Mouse (Mus musculus): Measurements from ENCODE around the gene Tes3-ps.
A peak's percentile ranks its signal among the peaks of the same experiment; 100 is the strongest.

Gene Tes3-ps

DNA sequence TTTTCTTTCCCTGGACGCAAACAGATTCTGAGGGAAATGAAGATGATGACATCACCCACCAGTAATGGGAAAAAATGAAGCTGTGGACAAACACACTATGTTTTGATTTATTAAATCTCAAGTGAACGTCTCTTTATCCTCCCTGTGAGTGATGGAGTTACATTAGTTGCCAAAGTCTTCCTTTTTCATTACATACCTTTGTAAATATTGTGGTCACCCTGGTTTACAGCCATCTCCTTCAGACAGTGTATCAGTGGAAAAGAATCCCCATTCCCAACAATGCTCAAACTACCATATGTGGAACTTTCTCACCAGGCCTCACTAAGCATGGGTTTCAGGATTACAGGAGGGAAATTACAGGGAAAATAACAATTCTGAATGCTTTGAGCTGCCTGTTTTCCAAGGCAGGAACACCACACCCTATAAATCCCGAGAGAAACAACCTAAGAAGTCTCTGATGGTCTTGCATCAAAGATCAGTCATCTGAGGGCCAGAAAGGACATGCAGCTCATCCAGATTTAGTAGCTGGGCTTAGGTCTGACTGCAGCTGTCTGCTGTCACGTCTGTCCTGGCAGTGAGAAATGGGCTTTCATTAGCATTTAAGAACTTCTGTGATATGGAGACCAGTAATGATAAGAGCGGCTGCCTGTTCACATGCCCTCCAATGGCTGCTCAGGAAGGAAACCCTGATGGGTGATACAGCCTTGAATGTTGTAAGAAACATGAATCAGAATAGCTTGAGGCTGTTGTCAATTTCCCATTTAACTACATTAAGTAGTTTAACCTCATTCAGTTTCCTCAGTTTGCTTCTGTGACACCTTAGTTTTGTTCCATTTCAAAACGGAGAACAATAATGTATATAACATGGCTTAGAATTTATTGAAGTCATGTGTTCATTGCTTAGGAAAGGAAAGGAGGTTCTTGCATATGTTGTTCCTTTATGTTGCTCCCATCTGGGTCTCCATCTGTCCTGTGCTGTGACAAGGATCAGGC lies at the start of gene Tes3-ps:
Gene Tes3-ps (plus strand): TSS at position 943 of the 993 bp plus-strand sequence.
- DNase-seq (ENCODE audit: low read depth in 2 of 2, low spot score in 2 of 2), result no peak

DNA sequence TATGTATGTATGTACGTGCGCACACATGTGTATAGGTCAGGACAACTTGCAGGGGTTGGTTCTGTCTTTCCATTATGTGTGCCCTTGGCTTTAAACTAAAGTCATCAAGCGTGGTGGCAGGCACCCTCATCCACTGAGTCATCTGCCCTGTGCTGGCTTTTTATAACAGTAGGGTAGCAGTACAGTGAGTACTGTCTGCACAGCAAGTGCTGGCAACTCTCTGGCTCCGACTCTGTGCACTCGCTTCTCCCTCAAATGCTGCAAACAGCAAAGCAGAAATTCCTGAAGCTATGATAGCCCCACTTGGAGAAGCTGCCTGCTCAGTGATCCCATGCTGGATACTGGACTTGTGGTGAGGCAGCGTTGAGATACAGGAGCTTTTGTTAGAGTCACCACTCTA lies 48.7 kb upstream of the Tes3-ps start:
- DNase-seq (ENCODE audit: low read depth in 2 of 2, low spot score in 2 of 2), result no peak

DNA sequence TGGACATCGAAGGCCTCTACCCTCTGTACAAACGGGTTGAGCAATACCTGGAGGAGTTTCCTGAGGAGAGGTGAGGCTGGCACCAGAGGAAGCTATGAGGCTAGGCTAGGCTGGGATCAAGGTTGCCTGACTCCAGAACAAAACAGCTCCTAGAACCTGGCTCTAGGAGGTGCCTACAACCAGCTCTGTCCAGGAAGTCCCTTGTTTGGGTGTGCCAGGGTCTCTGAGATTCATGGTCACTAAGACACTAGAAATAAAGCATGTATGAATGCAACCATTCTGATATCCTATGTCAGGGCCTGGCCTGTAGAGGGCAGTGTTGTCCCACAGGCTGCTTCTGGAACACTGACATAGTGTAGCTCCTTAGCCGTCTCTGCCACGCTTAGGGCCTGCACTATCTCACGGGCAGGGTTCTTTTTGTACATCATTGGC lies 43.8 kb upstream of the Tes3-ps start:
- peak; percentile 35 to 54 for DNase-seq (ENCODE audit: low read depth in 2 of 2, low spot score in 2 of 2)

DNA sequence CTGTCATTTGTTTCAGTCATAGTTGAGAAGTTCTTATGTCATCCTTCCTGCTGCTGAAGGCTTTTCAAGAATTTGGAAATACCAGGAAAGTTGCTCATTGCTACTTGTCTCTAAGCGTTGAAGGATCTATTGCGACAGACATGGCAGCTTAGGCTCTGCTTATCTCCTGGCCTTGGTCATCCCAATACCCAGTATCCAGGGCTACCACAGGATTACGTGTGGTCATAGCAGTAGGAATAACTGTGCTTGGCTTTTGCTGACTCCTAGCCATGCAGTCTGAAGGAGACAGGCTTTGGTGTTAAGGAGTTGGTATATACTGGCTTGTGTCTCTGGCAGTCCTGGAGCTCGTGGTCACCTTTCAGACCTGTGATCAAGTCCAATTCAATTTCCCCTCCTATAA lies 32.8 kb upstream of the Tes3-ps start:
- no peak for DNase-seq (ENCODE audit: low read depth in 2 of 2, low spot score in 2 of 2)

DNA sequence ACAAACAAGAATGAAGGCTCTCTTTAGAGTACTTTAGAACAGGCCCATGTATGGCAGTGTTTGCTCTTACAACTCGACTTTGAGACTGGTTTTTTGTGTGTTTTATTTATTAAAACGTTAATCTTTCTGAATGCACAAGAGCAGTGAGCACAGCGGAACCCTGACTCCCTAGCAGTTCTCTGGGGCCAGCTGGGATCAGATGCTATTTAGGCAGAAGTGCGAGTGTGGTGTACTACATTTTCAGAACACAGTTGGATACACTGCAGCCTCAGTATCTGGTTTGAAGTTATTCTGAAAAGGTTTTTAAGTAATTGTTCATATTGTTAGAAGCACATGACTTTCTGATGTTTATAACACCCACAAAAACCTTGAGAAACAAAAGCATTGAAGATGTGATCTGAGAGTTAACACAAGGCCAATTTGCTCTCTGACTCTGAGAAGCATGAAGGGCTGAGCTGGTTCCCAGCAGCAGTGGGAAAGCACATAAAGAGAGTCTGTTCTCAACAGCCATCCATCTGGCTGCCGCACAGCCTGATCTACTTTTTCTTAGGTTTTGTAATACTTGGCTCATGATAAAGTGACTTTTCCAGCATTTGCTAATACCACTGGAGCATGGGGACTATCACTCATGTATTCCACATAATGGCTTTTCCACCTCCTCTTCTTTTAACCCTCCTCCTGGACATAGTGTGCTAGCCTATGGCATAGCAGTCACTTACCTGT lies 32.3 kb upstream of the Tes3-ps start:
- no peak for DNase-seq (ENCODE audit: low read depth in 2 of 2, low spot score in 2 of 2)

DNA sequence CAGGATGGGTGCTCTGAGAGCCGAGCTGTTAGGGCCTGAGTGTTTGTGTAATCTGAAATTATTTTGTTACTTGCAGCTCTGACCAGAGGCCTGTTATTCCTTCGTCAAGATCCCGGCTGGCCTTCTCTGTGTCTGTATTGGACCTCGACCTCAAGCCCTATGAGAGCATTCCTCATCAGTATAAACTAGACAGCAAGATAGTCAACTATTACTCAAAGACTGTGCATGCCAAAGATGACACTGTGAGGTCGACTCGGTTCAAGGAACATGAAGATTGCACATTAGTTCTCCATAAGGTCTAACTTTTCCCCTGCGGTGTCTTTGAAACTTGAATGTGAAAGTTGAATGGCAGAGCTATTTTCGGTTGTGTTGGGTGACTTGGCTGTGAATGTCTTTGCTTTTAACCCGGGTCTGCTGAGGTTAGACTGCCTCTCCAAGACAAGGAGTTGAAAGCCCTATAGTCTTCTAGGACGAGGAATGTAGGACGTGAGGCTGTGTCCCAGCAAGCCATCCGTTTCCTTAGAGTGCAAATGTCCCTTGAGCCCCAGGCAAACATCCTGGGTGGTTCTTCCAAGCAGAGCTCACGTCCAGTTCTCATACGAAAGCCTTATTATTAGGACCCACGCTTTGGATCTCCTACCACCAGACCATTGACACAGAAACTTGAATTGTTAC lies 31.5 kb upstream of the Tes3-ps start:
- DNase-seq (ENCODE audit: low read depth in 2 of 2, low spot score in 2 of 2), result no peak

DNA sequence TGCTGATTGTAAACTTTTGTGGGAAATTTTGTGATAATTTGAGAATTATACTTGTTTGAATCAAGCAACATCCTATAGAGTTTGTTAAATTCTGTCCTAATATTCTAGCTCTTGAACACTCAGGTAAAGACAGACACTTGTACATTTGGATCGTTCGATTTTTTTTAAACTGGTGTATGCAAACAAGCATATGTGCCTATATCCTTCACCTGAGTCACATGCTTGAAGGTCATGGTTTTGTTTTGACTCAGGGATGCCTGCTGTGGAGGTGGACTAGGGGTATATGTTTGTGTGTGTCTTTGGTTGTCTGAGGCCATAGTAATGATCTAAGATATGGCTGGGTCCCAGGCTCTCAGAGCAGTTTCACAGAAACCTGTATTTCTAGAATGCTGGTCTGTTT lies 30.2 kb upstream of the Tes3-ps start:
- no peak for DNase-seq (ENCODE audit: low read depth in 2 of 2, low spot score in 2 of 2)

DNA sequence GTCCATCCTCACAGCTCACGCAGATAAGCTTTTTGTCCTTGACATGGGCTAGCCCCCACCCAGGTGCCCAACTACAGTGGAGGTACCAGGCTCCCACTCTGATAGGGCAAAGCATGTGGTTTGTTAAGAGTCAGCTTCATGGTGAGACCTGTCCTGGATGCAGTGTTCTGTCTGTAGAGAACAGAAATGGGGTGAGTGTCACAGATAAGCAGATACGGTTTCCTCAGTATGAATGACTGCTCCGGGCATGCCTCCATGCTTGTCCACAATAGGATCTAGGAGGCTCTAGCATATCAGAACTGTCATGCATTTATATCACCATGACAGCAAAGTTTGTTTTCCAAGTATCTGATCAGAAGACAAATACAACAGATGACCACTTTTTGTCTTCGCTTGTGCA lies 27.2 kb upstream of the Tes3-ps start:
- DNase-seq (ENCODE audit: low read depth in 2 of 2, low spot score in 2 of 2), result no peak

DNA sequence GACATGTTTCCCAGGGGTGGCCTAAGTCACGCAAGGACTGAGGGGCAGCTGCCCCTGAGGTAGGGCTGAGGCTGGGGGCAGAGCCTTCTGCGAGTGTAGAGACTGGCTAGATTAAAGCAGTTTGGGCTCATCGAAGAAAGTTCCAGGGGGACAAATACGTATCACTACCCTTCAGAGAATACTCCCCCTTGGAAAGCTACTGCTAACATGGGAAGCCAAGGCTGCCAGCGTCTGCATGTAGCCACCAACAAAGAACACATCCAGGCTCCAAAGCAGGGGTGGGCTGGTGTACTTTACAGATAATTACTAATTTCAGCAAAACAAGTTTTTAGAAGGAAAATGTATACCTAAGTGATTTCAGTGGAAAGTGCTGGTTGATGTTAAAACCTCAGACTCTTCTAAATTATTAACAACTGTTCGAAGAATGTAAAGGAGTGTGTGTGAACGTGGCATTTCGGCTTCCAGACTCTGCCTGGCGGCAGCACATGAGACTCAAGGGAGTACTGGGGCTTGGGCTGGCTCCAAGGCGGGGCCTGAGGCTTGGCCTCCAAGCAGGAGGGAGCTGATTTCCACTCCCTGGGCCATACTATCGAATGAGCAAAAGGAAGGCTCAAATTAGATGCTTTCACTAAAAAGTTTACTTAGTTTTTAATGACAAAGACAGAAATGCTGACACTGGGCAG lies 26.6 kb upstream of the Tes3-ps start:
- no peak for DNase-seq (ENCODE audit: low read depth in 2 of 2, low spot score in 2 of 2)

DNA sequence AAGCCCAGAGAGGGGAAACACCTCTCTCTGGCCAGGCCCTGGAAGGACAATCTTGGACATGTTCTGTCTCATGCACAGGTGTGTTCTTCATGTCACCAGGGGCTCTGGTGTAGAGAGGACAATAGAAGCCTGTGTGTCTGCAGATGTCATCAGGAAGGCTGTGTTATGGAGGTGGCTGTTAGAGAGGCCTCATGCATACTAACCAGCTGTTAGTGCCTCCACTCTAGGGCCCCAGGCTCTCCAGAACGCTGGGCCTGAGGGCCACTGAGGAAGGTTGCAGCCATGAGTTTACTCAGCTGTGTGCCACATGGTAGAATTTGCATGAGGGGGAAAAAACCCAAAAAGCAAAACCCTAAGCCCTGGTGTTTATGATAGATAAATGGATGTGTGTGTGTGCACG lies 25.5 kb upstream of the Tes3-ps start:
- DNase-seq (ENCODE audit: low read depth in 2 of 2, low spot score in 2 of 2), result no peak

DNA sequence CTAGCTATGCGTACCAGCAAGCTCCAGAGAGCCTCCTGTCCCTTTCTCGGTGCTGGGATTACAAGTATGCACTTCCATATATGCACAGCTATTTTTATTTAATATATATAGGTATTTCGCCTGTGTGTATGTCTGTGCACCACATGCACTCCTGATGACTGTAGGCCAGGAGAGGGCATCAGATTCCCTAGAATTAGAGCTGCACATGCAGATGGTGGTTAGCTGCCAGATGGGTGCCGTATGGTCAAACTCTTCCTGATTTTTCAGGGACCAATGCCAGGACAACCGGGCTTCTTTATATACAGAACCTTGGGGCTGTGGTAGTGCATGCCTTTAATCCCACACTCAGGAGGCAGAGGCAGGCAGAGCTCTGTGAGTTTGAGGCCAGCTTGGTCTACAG lies 24.1 kb upstream of the Tes3-ps start:
- DNase-seq (ENCODE audit: low read depth in 2 of 2, low spot score in 2 of 2), result no peak

DNA sequence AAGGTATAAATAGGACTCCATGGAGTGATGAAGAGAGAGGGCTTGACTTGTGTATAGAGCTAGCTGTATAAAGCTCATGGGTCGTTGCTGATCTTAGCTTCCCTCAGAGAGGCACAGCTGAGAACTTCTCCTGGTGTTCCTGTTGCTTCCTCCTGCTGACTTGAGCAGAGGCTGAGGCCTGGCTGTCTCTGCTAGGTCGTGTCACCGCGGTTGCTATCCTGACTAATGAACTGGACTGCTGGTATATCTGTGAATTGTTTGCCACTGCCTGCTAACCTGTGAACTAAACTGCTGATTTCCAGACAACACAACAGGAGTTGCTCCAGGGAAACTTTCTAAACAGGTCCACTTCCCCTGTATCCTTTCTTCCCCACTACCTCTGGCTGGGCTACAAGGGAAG lies 22.8 kb upstream of the Tes3-ps start:
- DNase-seq (ENCODE audit: low read depth in 2 of 2, low spot score in 2 of 2), result no peak

DNA sequence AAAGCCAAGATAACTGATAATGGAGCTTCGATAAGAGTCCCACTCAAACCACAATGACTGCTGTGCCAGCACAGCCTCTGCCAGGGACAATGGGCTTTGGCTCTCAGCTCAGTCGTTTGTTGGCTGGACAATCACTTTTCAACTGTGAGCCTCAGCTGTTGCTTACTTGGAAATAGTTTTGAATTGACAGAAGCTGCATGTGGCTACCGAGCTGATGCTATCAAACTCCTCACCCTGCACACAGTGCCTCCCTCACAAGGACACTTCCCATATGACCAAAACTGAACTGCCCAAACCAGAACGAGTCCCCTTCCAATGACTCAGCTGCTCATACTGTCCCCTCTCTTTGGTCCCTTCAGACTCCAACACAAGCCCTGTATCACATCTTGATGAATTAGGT lies 22.3 kb upstream of the Tes3-ps start:
- no peak for DNase-seq (ENCODE audit: low read depth in 2 of 2, low spot score in 2 of 2)

DNA sequence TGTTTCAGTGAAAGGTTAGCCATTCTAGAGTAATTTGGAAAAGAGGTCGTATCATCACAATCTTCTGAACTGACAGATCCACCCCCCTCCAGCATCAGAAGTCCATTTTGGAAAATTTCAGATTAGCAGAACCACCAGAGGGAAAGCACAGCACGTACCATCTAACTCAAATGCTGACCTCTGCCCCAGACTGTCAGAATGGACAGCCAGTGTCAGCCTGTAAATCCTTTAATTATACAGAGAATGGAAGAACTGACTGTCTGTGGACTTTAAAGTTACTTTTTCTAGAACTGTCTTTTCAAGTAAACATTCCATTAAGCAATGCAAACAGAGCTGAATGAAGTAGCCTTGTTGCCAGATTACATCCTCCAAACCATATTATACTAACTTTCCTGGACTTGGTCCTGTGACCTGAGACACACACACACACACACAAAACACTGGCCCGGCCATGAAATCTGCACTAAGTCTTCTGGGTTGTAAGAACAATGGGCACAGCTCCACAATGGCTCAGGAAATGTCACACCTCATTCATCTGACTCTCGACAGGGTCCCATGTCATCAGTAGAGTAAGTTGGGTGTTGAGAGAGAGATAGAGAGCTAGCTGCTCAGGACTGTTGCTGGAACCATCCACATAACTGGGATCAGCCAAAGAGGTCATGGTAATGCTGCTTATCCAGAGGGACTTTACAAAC lies 21.0 kb upstream of the Tes3-ps start:
- no peak for DNase-seq (ENCODE audit: low read depth in 2 of 2, low spot score in 2 of 2)

DNA sequence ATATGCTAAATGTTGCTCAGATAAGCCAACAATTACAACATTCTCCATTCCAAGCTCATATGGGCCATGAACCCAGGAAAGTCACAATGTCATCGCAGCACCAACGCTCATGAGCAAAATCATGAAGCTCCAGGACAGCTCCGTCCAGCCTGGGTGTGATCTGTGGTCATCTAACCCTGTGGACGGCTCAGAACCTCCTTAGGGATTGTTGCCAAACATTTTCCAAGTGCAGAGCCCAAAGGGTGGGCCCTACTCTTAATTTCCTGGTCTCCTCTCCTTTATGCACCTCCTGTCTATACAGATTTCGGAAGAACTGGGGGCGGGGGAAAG lies 20.5 kb upstream of the Tes3-ps start:
- DNase-seq (ENCODE audit: low read depth in 2 of 2, low spot score in 2 of 2), result no peak

DNA sequence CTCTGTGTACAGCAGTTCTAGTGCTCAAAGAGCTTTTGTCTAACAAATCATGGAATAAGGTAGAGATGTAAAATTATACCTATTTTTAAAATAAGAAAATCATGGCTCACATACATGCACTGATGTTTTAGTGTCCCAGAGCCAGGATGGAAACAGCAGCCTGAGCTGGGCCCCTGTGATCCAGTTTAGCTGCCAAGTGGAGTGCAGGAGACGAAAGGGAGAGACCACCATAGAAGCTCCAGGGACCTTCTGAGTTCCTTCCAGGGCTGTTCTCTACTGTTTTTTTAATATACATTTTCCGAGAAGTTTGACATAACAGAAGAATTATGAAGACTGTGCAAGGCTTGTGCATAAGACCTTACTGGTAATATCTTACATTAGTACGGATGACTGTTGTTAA lies 15.2 kb upstream of the Tes3-ps start:
- DNase-seq (ENCODE audit: low read depth in 2 of 2, low spot score in 2 of 2), result no peak

DNA sequence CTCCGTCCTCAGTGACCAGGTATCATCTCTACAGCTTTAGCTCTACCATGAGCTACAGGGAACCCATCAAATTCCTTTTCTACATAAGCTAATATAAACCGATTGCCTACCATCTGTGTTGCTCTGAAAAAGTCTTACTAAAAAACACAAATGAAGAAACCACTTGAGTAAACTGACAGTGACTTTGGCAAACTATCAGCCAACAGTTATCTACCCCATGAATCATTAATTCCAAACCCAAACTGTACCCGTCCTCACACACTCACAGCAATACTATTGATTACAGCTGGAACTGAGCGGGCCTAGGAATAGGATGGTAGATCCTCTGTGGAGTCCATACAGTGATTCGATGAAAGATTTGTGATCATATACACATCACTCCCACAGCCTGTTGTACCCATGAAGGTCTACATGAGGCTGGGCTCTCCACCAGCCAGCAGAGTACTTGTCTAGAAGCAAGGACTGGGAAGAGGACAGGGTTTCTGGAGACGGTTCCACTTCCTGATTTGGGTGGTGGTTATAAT lies 14.2 kb upstream of the Tes3-ps start:
- no peak for DNase-seq (ENCODE audit: low read depth in 2 of 2, low spot score in 2 of 2)

DNA sequence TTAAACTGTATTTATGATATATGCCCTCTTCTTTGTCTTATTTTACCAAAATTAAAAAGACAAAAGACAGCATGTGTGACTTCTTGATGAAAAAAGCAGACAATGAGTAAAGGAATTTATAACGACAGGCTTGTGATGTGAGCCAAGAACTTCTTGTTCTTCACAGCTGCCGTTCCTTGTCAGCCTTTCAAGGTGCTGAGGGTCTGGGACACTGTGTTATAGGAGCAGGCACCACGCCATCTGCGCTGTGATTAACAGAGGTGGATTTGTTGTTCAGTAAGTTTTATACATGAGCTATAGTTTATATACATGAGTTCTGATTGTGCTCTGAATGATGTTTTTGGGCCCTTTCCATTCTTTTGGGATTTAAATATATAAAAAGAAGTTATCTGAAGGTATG lies 13.7 kb upstream of the Tes3-ps start:
- DNase-seq (ENCODE audit: low read depth in 2 of 2, low spot score in 2 of 2), result no peak

DNA sequence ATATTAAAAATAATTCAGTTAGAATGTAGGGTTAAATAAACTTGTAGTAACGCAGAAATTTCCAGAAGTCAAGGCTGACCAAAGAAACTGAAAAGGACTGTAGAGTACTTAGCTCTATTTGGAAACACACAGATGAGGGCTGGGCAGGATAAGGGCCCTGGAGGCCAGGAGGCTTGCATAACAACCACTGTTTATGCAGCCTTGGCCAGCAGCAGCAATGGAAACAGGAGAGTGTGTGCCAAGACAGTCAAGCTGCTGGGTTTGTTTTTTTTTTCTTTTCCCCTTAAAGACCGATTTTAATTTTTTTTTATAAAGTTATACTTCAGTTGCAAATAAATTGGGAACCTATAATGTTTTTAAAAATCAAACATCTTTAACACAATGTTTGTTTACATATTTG lies 13.1 kb upstream of the Tes3-ps start:
- DNase-seq (ENCODE audit: low read depth in 2 of 2, low spot score in 2 of 2), result no peak

DNA sequence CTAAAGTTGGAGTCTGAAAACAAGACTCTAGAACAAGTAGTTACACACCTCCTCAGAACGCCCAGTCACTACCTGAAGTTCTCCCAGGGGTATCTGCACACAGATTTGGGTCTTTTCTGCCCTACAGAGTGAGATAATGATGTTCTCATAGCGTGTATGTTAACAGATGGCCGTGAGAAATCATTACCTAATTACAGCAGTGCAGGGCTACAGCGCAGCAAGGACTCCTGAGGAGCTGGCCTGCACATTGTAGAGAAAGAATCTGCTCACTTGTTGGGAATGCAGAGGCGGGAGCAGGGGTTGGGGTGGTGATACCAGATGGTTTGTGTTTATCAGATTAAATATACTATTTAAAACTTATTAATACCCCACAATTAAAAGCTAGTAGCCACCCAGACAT lies 12.6 kb upstream of the Tes3-ps start:
- no peak for DNase-seq (ENCODE audit: low read depth in 2 of 2, low spot score in 2 of 2)

DNA sequence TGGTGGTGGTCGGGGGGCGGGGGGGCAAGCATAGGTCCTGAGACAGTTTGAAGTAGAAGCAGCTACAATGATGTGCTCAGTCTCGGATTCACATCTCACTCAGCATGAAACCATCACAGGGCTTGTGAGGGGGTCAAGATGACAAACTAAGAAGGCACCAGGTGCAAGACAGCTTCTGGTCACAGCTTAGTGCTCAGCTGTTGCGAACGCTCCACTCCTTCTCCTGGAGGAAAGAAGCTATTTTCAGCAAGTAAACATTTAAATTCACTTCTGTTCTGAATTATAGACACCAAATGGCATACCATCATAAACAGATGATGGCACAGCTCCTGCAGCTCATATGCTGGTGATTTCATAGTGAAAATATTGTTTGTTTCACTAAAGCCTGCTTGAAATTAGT lies 7.7 kb upstream of the Tes3-ps start:
- no peak for DNase-seq (ENCODE audit: low read depth in 2 of 2, low spot score in 2 of 2)
